Mouse (Mus musculus): ENCODE data around the gene Sctr. TPM values are rescaled to one million over a fixed set of nuclear protein-coding genes. Genes with fewer than 3 reads are reported as not detected.
"Not testable (repeated sequence)": the region's sequence is repeated elsewhere in the genome, so short reads cannot be mapped to it uniquely, and the experiment has no call there.

The Sctr gene
- total and polyA plus RNA-seq, 2 experiments: not detected

DNA sequence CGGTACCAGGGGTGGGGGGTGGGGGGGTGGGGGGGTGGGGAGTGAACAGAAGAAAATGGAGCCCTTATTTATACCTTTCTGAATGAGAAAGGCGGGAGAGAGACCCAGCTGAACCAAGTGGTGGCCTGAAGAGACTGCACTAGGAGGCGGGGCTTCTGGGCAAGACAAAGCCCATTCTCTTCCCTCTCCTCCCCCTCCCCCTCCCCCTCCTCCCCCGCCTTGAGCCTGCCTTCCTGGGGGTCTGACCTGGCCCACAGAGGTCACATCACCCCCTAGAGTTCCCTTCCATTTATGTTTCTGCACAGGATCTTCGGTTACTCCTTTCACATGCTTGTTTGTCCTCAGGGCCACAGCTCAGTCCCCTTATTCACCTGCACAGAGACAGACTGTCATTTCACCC, 82.5 kb downstream of the Sctr start:
- WGBS: 86% methylated on average over 5 of the region's 5 CpGs
- Histone ChIP-seq H3K79me2 (ENCODE audit: control insufficient read depth, insufficient read depth, low read length) (no peaks in the 10 kb centered on the region), H3K27me3 (ENCODE audit: control insufficient read depth, insufficient read depth, low read length) (no peaks in the 10 kb centered on the region), H3K27ac (replicated peaks; ENCODE audit: insufficient read depth, low read depth, low read length) (no peak overlapping the region), H3K4me1 (ENCODE audit: control insufficient read depth, insufficient read depth, low read length) (0 out of 2 replicates have a peak, but pooled peaks cover 1% of the 10 kb centered on the region), H3K36me3 (ENCODE audit: control insufficient read depth, insufficient read depth, low read length) (no peaks in the 10 kb centered on the region), H3K9ac (ENCODE audit: low read depth, low read length) (no peak overlapping the region), H3K4me3 (ENCODE audit: insufficient read depth, low read depth, low read length) (no peak overlapping the region)
- DNase-seq (ENCODE audit: extremely low read depth, low read depth, low spot score): no peak
- no peak for TF ChIP-seq POLR2A (IDR thresholded peaks at IDR 0.05; ENCODE audit: extremely low read depth, insufficient read depth, low read length)
- TF ChIP-seq CTCF (IDR thresholded peaks at IDR 0.05; ENCODE audit: low read depth, low read length): no peak

DNA sequence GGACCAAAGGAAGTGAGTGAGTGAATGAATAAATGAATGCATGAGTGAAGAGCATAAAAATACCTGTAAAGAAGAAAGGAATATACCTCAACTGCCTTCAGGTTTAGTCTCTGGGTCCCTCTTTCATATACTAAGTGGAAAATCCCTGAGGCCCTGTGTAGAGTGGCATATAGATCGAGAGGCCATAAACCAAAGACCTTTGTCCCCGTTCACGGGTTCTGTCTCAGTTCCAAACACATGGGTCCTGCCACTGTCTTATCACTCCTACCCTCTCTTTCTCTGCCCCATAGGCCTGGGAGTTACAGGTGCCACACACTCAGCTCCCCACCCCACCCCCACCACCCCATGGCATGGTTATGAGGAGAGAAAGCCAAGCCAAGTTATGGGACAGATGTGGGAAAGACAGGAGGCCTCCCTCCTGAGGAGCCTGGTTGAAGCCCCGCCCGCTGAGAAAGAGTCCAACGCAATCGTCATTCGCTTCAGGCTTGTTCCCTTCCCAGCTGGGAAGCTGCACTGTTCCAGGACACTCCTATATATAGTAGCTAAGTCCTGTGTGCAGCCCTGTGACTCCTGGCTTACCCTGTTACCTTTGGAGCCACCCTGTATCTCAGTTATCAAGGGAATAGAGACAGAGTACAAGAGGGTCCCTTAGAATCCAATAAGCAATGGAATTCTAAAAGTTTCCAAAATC, 84.3 kb downstream of the Sctr start:
- H3K4me3 ChIP-seq (ENCODE audit: insufficient read depth, low read depth, low read length): no peak overlapping the region
- H3K27me3 ChIP-seq (ENCODE audit: control insufficient read depth, insufficient read depth, low read length): no peaks in the 10 kb centered on the region
- no peak overlapping the region for H3K27ac ChIP-seq (replicated peaks; ENCODE audit: insufficient read depth, low read depth, low read length)
- H3K36me3 ChIP-seq (ENCODE audit: control insufficient read depth, insufficient read depth, low read length): no peaks in the 10 kb centered on the region
- TF ChIP-seq POLR2A (IDR thresholded peaks at IDR 0.05; ENCODE audit: extremely low read depth, insufficient read depth, low read length) (no peak), CTCF (IDR thresholded peaks at IDR 0.05; ENCODE audit: low read depth, low read length) (no peak)
- H3K79me2 ChIP-seq (ENCODE audit: control insufficient read depth, insufficient read depth, low read length): no peaks in the 10 kb centered on the region
- WGBS: 79% methylated on average over 8 of the region's 8 CpGs
- no peak for DNase-seq (ENCODE audit: extremely low read depth, low read depth, low spot score)
- H3K4me1 ChIP-seq (ENCODE audit: control insufficient read depth, insufficient read depth, low read length): 0 out of 2 replicates have a peak, but pooled peaks cover 1% of the 10 kb centered on the region
- no peak overlapping the region for H3K9ac ChIP-seq (ENCODE audit: low read depth, low read length)

DNA sequence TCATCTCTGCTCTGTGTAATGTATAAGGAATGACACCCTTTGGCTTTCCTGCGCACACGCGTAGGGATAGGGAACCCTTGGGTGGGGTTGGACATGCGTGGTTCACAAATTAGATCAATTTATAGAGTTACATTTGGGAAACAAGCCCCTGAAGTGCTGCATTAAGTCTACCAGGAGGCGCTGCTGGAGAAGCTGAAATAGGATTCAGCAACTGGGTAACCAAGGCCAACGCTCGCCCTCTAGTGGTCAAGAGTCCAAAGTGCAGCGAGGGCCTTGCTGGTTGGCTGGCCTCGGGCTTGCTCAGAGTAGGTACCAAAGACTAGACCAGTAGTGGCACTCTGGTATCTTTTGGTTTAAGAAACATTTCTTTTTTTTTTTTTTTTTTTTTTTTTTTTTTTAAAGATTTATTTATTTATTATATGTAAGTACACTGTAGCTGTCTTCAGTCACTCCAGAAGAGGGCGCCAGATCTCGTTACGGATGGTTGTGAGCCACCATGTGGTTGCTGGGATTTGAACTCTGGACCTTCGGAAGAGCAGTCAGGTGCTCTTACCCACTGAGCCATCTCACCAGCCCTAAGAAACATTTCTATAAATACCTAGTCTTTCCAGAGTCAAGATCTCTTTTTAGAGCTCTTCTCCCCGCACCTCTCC, 86.9 kb downstream of the Sctr start:
- peak; percentile 99 for TF ChIP-seq CTCF (IDR thresholded peaks at IDR 0.05; ENCODE audit: low read depth, low read length)
- not testable (repeated sequence) for H3K4me1 ChIP-seq (ENCODE audit: control insufficient read depth, insufficient read depth, low read length); H3K27me3 ChIP-seq (ENCODE audit: control insufficient read depth, insufficient read depth, low read length); H3K79me2 ChIP-seq (ENCODE audit: control insufficient read depth, insufficient read depth, low read length); H3K4me3 ChIP-seq (ENCODE audit: insufficient read depth, low read depth, low read length); H3K27ac ChIP-seq (replicated peaks; ENCODE audit: insufficient read depth, low read depth, low read length); H3K9ac ChIP-seq (ENCODE audit: low read depth, low read length); H3K36me3 ChIP-seq (ENCODE audit: control insufficient read depth, insufficient read depth, low read length)
- DNase-seq (ENCODE audit: extremely low read depth, low read depth, low spot score): peak; percentile 72
- WGBS: 41% methylated on average over 12 of the region's 14 CpGs

DNA sequence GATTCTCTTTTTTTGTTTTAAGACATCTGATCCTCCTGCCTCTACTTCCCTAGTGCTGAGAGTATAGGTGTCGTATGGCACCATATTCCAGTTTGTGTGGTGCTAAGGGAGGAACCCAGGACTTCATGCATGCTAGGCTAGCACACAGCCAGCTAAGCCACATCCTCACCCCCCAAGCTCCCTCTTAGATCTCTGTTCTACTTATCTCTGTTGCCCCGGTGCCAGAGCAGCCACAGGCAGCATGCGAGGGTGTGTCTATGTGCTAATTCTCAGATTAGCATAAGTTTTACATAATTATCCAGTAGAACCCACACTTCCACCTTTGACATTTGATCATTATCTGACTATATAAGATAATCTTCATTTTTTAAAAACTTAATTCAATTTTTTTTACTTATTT, 88.2 kb downstream of the Sctr start:
- TF ChIP-seq POLR2A (IDR thresholded peaks at IDR 0.05; ENCODE audit: extremely low read depth, insufficient read depth, low read length): no peak
- H3K36me3 ChIP-seq (ENCODE audit: control insufficient read depth, insufficient read depth, low read length): no peaks in the 10 kb centered on the region
- H3K27me3 ChIP-seq (ENCODE audit: control insufficient read depth, insufficient read depth, low read length): no peaks in the 10 kb centered on the region
- no peak overlapping the region for H3K9ac ChIP-seq (ENCODE audit: low read depth, low read length)
- no peak overlapping the region for H3K4me3 ChIP-seq (ENCODE audit: insufficient read depth, low read depth, low read length)
- H3K79me2 ChIP-seq (ENCODE audit: control insufficient read depth, insufficient read depth, low read length): no peaks in the 10 kb centered on the region
- DNase-seq (ENCODE audit: extremely low read depth, low read depth, low spot score): no peak
- H3K27ac ChIP-seq (replicated peaks; ENCODE audit: insufficient read depth, low read depth, low read length): no peak overlapping the region
- WGBS: 77% methylated on average over 3 of the region's 3 CpGs
- H3K4me1 ChIP-seq (ENCODE audit: control insufficient read depth, insufficient read depth, low read length): peaks cover 12% of the 10 kb centered on the region

DNA sequence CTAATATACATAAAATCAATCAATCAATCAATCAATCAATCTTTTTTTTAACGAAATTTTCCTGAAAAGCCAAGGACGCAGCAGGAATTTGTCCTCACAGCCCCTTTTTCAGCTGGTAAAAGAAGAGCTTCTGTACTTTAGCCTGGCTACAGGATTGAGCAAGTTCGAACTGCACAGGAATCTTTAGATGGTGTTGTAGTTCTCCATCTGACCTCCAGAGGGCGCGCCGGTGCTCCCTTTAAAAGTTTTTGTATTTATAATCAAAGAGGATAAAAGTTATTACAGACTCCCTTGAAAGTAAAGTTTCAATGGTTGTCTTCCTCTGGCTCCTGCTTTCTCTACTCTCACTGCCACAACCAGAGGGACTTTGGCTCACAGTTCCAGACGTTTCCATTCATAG, 91.6 kb downstream of the Sctr start:
- Histone ChIP-seq H3K79me2 (ENCODE audit: control insufficient read depth, insufficient read depth, low read length) (no peaks in the 10 kb centered on the region), H3K9ac (ENCODE audit: low read depth, low read length) (no peak overlapping the region), H3K36me3 (ENCODE audit: control insufficient read depth, insufficient read depth, low read length) (no peaks in the 10 kb centered on the region), H3K4me1 (ENCODE audit: control insufficient read depth, insufficient read depth, low read length) (peaks cover 19% of the 10 kb centered on the region), H3K27me3 (ENCODE audit: control insufficient read depth, insufficient read depth, low read length) (no peaks in the 10 kb centered on the region), H3K4me3 (ENCODE audit: insufficient read depth, low read depth, low read length) (no peak overlapping the region), H3K27ac (replicated peaks; ENCODE audit: insufficient read depth, low read depth, low read length) (no peak overlapping the region)
- peak; percentile 73 for DNase-seq (ENCODE audit: extremely low read depth, low read depth, low spot score)
- WGBS: 6% methylated on average over 7 of the region's 7 CpGs
- TF ChIP-seq CTCF (IDR thresholded peaks at IDR 0.05; ENCODE audit: low read depth, low read length) (peak; percentile 65; the same call in 1 of the 2 replicates), POLR2A (IDR thresholded peaks at IDR 0.05; ENCODE audit: extremely low read depth, insufficient read depth, low read length) (no peak)

DNA sequence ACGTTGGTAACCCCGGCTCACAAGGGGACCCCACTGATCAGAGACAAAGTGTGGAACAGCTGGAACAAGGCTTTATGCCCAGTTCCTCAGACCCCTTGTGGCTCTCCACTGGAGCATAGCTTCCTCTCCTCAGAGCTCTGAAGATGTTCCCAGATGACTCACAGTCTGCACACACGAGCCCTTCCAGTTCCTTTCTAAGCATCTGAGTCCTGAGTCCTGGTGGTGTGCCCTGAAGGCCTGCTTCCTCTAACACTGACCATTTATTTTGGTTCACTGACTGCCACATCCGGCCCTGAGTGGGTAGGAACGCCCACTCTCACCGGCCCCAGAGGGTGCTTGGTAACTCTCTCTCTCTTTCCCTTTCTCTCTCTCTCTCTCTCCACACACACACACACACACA, 92.8 kb downstream of the Sctr start:
- peak overlapping the region; percentile 68 for H3K27ac ChIP-seq (replicated peaks; ENCODE audit: insufficient read depth, low read depth, low read length)
- no peak overlapping the region for H3K4me3 ChIP-seq (ENCODE audit: insufficient read depth, low read depth, low read length)
- no peak overlapping the region for H3K9ac ChIP-seq (ENCODE audit: low read depth, low read length)
- peaks cover 18% of the 10 kb centered on the region for H3K4me1 ChIP-seq (ENCODE audit: control insufficient read depth, insufficient read depth, low read length)
- no peak for DNase-seq (ENCODE audit: extremely low read depth, low read depth, low spot score)
- 47% methylated on average over 6 of the region's 6 CpGs for WGBS
- H3K27me3 ChIP-seq (ENCODE audit: control insufficient read depth, insufficient read depth, low read length): no peaks in the 10 kb centered on the region
- TF ChIP-seq POLR2A (IDR thresholded peaks at IDR 0.05; ENCODE audit: extremely low read depth, insufficient read depth, low read length): no peak
- no peak for TF ChIP-seq CTCF (IDR thresholded peaks at IDR 0.05; ENCODE audit: low read depth, low read length)
- H3K79me2 ChIP-seq (ENCODE audit: control insufficient read depth, insufficient read depth, low read length): no peaks in the 10 kb centered on the region
- H3K36me3 ChIP-seq (ENCODE audit: control insufficient read depth, insufficient read depth, low read length): no peaks in the 10 kb centered on the region
